Mouse (Mus musculus) T-cell, adult 2 months (primary cell): ENCODE measurements around the gene Kif19a.

Experiments
- DNase-seq: peaks from one replicate; pipeline ENCODE4 v3.0.0; 2022; ENCODE audit warnings: low spot score

The Kif19a gene

DNA sequence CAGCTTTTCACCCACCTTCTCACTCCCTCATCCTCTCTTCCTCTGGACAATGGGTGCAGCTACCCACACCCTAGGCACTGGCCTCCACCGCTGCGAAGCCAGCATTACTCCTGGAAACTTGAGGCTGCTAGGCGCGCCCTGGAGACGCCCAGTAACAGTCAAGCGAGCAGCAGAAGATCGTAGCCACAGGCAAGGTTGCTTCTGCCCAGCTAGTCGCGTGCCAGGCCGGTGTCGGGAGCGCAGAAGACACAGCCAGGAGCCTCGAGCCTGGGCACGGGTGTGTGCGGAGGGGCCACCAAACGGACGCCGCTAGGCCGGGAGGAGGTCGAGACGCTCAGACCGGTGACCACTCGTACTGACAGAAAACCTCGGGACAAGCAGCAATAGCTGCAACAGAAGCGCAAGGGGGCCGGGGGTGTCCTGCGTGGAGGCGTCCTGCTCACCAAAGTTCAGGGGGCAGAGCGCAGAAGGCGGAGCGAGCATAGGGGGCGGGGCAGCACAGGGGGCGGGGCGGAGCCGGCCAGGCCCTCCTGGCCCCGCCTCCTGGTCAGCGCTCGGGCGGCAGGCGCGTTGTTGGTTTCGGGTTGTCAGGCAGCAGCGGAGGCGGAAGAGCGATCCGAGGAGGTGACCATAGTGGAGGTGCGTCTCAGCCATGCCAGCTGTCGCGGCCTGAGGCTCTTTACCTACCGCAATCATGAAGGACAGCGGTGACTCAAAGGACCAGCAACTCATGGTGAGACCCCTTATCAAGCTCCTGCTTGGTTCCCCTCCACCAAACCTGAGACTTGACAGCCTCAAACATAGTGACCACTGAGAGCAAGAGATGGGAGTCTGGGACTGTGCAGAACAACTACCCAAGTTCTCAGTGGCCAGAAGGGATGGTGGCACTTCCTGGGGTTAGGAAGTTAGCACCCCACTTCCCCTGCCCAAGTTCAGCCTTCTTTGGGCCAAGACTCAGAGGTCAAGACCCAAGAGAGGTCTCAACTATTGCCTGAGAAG, at the start of gene Kif19a:
Gene Kif19a, plus strand, starts transcription at position 569 of the 999 bp plus-strand sequence.
- no peak for DNase-seq

DNA sequence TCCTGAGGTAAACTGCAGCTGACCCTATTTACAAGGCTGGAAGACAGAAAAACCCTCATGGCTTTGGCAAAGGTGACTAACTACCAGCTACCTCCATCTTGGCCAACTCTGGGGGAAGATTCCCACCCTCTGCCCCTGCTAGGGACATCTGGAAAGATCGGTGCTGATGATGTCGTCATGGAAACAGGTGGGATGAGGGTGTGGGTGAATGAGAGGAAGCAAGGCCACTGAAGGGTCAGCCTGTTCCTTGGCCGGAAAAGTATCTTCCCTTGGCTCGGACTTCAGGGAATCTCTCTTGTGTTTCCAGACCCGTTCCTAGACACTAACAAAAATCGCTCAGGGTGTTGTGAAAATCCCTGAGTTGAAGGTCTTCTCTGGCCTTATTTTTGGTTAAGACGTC, 49.7 kb upstream of the Kif19a start:
- no peak for DNase-seq

DNA sequence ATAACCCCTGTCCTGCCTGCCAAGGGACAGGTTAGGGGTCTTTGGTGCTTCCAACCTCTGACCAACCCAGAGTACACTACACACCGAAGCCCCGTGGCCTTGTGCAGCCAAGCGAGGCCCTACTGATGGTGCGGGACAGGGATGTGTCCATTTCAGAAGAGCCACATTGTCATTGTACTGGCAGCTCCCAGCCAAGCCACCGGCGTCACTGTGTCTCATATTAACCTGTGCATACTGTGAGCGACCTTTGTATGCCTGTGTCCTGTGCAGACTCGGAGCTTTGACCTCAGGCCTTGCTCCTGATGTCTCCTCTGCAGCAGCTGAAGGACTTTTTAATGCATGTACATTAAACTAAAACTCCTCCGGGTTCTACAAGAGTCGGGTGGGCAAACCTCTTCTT, 44.7 kb upstream of the Kif19a start:
- no peak for DNase-seq

DNA sequence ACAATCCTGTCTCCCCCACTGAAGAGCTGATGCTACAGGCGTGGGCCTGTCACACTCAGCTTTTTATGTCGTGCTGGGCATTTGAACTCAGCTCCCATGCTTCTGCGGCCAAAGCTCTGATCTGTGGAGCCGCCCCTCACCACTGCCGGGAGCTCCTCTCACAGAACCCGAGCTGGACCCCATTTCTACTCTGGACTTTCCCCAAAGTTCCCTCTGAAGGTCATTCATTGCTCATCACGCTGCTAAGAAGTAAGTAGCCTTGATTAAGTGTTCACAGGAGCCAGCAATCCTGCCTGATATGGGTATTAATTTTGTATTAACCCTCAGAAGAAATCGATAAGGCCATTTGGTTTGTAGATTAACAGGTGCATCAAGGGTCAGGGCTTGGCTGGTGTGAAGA, 42.8 kb upstream of the Kif19a start:
- no peak for DNase-seq

DNA sequence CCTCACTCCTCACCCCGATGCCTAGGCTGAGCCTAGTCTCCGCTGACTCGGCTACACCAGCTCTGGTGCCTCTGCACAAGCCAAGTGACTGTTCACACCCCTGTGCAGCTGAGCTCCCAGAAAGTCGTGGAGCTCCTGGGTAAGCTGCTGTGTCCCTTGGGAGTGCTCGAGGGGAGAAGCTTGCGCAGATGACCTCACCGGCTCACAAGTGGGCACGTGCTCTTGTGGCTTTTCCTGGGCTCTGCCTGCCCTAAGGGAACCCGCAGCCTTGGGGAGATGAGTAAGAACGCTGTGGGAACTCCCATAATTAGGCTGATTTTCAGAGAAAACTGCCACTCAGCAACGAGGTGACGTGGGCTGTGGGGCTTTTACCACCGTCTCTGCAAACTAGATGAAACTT, 42.2 kb upstream of the Kif19a start:
- DNase-seq = no peak

DNA sequence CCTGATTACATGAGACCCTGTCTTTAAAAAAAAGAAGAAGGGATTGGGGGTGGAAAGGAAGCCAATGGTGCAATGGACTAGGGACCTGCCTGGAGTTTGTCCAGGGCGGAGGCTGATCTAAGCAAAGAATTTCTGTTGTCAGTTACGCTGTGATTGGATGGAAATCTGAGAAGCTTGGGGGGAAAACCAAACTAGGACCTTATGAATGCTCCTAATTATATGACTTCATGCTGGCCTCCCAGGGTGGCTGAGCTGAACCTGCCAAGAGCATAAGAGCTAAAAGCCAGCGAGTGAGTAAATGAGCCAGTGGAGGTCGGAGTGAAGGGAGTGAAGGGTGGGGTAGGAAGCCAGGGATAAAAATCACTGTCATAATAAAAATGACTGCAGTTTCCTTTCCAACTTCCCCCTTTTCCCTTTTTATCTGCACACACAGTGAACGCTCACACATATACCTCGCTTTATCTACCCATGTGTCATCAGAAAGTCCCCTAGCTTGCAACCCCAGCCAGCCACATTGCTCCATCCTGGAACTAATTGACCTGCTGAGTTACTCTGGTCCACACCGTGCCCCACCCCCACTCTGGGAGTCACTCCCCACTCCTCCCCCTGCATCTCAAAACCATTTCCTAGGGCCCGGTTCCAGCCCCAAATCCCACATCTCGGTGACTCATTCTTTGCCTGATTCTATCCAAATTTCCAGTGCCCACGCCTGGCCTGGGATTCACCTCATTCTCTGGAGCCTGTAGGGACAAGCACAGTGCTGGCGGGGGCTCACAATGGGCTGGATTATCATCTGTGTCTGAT, 40.2 kb upstream of the Kif19a start:
- no peak for DNase-seq

DNA sequence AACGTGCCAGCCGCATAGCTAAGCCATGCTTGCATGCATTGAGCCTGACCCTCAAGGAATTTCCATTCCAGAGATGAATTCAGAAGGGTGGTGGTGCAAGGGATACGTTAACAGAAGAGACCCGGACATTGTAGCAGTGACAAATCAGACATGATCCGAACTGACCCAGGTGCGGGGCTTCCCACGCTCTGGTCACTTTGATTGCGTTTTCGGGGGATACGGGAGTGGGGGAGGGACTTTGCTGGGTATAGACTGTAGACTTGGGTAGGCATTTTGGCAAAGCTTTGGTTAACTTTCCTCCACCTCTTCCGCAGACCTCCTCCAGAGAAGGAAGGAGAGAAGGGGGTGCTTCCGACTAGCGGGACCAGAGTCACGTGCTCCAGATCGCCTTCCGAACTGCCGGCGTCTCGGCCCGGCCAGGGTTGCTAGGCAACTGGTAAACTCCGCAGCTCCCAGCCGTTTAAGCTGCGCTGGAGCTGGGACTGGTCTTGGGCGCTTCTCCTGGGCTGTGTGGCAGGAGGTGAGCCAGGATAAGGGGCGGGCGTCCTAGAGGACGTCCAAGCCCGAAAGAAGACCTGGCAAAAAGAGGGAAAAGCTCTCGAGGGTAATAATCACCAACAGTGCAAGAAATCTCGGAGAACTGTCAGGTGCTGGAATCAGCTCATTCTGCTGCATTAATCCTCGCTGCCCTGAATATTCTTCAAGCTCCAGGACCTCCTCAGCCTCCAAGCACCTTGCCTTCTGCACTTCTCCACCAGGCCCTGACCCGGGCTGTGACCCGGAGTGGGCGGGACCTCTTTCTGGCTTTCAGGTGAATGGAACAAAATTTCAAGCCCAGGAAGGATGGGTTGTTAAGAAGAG, 38.0 kb upstream of the Kif19a start, which contains the start of gene Dnaic2:
Gene Dnaic2, plus strand, starts transcription at position 444 of the 861 bp plus-strand sequence.
- no peak for DNase-seq

DNA sequence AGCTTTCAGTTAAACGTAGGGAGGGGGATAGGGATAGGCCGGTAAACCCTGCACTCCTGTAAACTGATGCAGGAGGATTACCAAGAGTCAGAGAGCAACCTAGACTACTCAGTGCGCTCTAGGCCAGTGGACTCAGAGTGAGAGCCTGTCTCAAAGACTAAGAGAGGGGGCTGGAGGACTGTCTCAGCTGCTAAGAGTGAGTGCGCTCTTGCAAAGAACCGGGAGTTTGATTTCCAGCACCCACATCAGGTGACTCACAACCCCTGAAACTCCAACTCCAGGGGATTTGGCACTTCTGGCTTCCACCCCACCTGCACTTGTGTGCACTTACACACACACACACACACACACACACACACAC, 37.4 kb upstream of the Kif19a start:
- DNase-seq = no peak

DNA sequence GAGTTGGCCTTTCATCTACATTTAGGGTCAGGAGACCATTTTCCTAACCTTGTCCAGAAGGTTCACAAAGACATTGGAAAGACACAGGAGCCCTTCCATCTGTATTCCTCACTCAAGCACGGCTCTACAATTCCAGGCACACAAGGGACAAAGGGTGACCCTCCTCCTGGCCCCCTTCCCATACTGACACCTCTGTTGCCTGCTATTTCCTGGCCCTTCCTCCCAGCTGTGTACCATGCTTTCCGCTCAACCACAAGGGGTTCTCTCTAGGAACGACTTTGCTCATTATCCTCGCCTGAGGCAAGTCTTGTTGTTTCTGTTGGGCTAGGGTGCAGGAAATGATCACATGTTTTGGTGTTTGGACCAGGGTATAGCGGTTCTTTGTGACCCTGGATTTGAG, 36.9 kb upstream of the Kif19a start:
- DNase-seq = no peak

DNA sequence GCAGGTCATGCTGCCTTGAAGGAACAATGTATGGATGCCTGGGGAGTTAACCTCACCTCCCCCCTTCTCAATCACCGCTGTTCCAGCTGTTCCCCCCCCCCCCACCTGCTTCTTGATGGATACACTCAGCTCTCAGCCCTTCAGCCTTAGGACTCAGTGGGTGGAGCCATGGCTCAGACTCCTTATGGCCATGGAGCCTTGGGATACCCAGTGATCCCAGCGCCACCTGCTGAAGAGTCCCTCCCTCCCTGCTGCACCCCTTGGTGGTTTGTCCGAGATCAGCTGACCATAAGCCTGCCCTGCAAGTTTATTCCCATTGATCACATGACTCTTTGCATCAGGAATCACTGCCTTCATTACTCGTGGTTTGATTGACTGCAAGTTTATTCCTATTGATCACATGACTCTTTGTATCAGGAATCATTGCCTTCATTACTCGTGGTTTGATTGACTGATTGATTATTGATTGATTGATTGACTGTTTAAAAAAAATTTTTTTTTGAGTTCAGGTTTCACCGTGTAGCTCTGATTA, 35.3 kb upstream of the Kif19a start:
- no peak for DNase-seq

DNA sequence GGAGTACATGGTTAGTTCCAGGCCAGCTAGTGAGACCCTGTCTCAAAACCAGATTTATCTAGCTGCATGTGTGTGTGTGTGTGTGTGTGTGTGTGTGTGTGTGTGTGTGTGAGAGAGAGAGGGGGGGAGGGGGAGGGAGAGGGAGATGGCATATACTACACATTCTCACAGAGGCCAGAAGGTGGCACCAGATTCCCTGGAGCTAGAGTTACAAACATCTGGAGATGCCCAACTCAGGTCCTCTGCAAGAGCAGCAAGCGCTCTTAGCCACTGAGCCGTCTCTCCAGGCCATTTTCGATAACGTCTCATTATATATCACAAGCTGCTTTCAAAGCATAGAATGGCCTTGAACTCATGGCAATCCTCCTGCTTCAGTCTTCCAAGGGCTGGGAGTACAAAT, 33.5 kb upstream of the Kif19a start:
- no peak for DNase-seq

DNA sequence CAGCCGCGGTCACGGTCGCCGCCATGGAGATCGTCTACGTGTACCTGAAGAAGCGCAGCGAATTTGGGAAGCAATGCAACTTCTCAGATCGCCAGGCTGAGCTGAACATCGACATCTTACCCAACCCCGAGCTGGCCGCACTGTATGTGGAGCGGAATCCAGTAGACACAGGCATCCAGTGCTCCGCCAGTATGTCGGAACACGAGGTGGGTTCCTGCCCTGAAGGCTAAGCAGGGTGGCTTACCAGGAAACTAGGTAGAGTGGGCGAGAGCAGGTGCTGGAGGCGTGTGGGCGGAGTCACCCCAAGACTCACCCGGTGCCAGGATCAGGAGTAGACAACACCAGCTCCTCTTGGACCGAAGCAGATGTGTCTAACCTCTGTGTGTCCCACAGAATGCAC, 32.3 kb upstream of the Kif19a start:
- no peak for DNase-seq

DNA sequence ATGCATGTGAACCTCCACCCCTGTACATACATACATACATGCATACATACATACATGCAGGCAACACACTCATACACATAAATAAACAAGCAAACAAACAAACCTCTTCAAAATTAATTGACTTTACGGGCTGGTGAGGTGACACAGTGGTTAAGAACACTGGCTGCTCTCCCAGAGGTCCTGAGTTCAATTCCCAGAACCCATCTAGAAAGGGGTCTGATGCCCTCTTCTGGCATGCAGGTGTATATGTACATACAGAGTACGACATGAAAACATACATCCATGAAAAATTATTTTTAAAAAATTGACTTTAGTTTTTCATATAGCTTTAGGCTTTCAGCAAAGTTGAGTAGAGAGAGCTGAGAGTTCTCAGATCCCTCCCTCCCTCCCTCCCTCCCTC, 29.1 kb upstream of the Kif19a start:
- no peak for DNase-seq

DNA sequence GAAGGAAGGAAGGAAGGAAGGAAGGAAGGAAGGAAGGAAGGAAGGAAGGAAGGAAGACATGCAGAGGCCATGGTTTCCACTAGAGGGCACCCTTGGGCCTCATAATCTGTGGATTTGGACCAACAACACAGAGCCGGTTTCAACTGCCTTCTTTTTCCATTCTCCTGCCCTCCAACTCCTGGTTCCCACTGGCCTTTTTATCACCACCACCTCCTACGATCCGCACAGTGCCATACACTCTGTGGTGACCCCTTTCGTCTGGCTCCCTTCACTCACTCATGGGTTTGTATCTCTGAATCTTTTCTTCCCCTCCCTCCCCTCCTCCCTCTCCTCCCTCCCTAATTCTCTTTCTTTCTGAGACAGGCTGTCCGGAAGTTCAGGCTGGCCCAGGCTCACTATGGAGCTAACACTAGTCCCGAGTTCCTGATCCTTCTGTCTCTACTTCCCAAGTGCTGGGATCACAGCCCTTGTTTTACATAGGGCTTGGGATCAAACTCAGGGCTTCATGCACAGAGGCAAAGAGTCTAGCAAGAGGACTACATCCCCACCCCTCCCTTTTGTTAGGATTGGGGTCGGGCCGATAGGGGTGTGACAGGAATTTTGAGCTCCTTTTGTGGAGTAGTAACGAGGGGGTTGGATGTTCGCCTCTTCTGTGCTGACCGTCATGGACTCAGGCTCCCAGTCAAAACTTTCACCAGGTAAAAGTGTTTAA, 28.1 kb upstream of the Kif19a start:
- no peak for DNase-seq

DNA sequence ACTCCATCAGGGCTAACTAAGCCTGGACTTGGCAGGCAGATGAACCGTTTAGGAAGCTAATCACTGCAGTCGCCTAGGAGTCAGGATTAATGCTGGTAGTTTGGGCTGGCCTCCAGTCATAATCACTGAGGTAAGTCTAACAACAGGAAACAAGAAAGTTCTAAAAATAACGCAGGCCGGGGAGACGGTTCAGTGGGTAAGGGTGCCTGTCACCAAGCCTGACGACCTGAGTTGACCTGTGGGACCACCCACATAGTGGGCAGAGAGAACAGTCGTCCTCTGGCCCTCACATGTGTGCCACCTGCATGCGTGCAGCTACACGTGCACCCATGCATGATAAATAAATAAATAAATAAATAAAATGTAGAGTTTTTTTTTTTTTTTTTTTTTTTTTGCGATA, 24.6 kb upstream of the Kif19a start:
- DNase-seq = no peak

DNA sequence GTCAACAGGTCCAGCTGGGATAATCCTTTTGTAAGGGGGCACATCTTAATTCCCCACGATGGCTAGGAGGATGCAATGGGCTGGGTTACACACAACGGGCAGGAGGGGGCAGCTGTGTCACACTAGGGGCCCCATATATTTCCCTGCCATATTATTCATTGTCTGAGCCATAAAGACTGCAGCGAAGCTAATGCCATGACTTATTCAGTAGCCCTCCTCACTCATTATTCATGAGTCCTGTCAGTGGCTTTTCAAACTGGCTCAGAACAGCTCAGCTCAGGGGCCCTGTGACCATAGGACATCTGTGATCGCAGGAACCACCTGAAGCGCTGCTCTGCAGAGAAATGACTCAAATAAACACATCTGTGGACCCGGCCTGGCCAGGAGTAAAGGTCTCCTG, 23.7 kb upstream of the Kif19a start:
- DNase-seq = no peak

DNA sequence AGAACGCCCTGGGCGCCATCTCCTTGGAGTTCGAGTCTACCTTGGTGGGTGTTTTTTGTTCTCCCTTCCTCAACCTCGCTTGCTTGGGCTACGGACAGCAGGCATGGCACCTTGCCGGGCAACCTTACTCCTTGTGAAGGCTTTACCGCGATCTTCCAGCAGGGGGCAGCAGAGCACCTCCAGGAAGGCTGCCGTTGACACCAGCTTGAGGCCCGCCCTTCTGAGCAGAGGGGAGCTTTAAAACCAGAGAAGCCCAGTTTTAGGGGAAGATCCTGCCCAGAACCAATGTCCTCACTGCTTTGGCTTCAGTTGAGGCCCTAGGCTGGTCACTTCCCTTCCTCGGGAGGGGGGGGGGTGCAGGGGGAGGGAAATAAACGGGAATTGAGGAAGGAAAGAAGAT, 20.1 kb upstream of the Kif19a start:
- DNase-seq = peak; percentile 74

DNA sequence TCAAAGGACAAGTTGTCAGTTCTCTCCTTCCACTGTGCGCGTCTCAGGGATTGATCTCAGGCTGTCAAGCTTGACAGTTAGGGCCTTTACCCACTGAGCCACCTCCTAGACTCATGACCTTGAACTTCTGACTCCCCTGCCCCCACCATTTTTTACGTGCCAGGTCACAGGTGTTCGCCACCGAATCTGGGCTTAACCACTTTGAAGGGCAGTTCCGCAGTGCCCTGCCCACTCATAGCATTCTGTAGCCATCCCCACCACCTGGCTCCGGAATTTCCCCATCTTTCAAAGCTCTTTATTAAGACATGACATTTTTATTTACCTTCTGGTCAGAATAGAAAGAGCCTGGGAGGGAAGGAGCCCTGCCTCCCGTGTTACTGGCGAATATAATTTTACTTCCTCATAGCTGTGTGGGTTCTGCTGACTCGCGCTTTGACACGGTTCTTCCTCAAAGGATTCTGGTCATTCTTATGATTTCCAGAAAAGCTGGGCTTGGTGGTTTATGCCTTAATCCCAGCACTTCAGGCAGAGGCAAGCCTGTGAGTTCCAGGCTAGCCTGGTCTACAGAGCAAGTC, 17.5 kb upstream of the Kif19a start:
- no peak for DNase-seq

DNA sequence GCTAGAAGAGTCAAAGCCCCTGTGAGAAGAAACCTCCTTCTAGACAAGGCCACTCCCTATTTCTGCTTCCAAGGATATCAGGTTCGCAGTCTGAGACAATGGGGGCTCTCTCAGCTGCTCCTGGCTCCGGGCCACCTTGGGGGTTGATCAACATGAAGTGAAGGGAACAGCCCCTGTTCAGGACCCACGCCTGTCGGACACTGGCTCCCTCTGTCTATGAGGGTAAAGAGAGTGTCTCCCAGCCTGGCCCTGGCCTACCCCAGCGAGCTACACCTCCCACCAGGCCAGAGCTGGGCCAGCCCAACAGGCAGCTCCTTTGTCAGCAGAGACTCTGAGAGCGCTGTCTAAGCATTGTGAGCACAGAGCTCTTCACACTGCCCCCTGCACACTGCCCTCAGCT, 4.7 kb downstream of the Kif19a start:
- no peak for DNase-seq

DNA sequence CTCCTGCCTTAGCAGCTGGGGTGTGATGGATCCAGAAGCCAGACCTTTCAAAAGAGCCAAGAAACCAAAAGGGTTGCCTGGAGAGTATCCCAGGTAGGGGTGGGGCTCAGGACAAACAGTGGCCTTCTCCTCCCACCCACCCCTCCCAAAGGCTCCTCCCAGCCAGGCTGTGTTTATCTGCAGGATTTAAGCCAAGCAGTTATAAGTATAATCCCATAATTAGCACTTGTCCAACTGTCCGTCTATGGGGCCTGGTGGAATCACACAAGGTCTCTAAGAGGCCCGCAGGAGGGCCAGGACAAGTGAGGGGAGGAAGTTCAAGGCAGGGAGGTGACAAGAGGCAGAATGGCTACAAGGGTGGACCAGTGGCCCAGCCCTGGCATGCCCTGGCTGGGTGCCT, 6.7 kb downstream of the Kif19a start:
- DNase-seq = no peak

DNA sequence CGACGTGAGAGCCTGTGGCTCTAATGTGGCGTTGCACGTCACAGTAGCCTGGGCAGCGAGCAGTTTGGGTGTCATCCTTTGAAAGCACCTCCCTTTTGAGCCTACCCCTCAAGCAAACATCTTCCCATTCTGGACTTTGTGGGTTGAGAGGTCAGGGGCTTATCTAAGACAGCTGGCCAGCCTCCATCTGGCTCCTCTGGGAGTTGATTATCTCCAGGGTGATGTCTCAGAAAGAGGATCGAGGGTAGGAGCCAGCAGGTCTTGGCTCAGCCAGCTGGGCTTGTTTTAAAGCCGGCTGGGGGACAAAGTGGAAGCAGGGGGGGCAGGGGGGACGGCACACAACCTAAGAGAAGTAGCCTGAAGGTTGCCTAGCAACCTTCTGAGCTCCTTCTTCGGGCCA, 14.9 kb downstream of the Kif19a start:
- DNase-seq = no peak
